Mouse (Mus musculus) adrenal gland, postnatal 10 days (tissue): ENCODE data around the gene Dph7. TPM values are rescaled to one million over a fixed set of nuclear protein-coding genes. Genes with fewer than 3 reads are reported as not detected.
A peak's percentile ranks its signal among the peaks of the same experiment; 100 is the strongest.

ENCODE experiments used
- DNase-seq: peaks from one replicate; pipeline ENCODE4 v3.0.0; 2021; ENCODE audit warnings: mixed read lengths
- long read RNA-seq, 2 experiments: library from polyadenylated mRNA; stranded (forward); transcript quantifications; one replicate each; pipeline ENCODE4 v2.0.0; 2021
- total RNA-seq, 2 experiments: library from RNA; stranded (reverse); gene quantifications; 2 replicates each; pipeline ENCODE4 v1.2.3; 2021

The Dph7 gene
- total RNA-seq: 10 to 100 TPM in 1 of 2 experiments, 1 to 10 TPM in 1; 10.0 to 16.0 TPM
- long read RNA-seq, experiment 1, transcript Dph7-201 (9 exons, 1,666 nt): major isoform, 9 of 22 reads
- long read RNA-seq, experiment 1, partial matches to known transcripts: 3 of 22 reads
- long read RNA-seq, experiment 1, other reads (novel, unspliced or antisense): 9 of 22 reads
- long read RNA-seq, experiment 2, partial matches to known transcripts: 0 of 4 reads
- long read RNA-seq, experiment 2, other reads (novel, unspliced or antisense): 2 of 4 reads

DNA sequence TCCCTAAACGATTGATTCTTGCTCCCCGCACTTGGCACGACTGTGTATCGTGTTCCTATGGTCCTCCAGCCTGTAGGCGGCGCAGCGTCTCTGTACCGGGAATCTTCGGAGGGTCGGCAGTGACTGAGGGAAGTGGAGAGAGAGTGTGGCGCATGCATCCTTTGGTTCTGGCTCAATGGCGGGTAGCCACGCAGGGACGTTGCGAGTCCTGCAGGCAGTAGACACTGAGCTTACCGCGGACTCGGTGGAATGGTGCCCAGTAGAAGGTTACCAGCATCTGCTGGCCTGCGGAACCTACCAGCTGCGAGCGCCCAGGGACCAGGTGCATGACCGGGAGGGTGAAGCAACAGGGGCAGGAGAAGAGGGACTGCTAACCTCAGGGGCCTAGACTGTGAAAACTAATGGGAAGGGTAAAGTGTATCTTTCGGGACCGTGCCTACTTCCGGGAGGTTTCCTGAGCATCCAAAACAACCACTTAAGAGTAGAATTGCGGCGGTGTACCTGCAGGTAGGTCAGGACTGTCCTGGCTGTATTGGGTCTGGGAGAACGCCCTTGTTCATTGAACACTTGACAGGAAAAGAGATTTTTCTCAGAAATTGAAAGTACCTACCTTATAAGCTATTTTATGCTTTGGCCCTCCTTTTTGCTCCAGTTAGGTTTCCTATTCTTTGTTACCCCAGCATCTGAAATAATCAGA, at the start of gene Dph7:
Gene Dph7 (plus strand): TSS at position 97 of the 697 bp plus-strand sequence.
- DNase-seq: peak; percentile 89

DNA sequence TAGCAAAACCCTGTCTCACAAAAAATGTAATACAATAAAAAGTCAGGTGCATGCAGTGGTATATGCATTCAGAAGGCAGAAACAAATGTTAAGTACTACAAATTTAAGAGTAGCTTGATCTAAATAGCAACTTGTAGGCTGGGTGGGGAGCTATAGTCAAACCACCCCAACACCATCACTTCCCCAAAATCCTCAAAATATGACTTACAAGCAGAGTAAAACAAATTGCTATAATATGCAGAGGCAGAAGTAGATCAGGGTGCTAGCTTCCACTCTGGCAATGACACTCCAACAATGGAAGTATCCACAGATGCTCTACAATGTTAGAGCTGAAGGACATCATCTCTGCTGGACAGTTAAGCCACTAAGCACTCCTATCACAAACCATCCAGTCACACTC, 49.6 kb upstream of the Dph7 start:
- no peak for DNase-seq

DNA sequence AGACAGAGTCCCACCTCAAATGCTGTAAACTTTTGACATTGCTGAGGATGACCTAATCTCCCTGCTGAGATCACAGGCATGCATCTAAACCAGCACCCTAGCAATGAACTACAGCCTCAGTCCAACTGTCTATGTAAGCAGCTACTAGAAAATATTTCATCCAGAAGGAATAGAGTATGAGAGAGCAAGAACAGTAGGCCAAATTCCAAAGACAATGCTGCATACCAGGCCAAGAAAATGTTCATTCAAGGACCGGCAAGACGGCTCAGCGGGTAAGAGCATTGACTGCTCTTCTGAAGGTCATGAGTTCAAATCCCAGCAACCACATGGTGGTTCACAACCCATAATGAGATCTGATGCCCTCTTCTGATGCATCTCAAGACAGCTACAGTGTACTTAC, 47.4 kb upstream of the Dph7 start:
- no peak for DNase-seq

DNA sequence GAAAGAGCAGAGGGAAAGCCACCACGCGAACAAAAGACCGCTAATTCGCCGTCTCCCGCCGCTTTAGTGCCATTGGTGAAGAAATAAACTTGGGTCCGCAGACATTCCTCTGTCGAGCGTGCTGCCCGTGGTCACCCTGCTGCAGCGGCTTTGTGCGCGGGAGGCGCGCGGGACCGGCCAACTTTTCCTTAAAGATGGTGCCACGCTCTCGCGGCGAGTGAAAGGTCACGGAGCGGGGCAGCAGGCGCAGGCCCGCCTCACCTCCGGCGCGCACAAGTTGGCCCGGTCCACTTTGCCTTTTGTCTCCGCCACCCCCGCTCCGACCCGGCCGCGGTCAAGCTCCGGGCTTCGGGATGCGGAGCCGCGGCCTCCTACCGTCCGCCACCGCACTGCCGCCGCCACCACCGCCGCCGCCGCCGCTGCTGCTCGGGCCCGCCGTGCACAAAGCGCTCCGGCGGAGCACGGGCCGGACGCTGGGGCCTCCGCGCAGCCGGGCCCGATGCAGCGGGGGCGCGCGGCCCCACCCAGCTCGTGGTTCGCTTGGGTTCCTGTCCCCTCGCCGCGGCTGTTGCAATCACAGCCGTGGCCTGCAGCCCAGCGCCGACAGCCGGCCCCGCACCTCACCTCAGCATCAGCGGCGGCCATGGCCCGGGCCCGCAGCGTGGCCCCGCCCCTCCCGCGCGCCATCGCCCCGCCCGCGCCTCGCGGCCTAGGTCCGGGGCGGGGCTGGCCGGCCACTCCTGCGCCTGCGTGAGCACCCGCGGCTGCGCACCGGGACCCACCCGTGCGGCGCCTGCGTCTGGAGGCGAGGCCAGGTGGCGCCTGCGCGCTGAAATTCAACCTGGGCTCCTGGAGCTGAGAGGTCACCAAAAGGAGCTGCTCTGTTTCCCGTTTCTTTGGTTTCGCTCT, 43.0 kb upstream of the Dph7 start, which contains the start of gene Ehmt1:
Gene Ehmt1 (minus strand): TSS at position 685 of the 909 bp plus-strand sequence.
- peak; percentile 97 for DNase-seq

DNA sequence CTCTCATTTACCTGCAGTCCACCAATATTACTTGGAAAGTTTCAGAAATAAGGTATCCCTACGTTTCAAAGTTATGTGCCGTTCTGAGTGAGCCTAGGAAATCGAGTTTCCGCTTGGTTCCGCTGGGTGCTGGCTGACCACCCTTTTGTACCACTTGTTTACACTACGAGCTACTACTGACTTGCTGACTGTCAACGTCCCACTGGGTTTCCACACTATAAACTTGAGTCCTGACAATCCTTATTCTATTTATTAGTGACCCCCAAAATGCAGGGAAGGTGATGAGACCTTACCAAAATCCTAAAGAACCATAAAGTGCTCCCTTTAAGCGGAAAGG, 42.4 kb upstream of the Dph7 start:
- no peak for DNase-seq

DNA sequence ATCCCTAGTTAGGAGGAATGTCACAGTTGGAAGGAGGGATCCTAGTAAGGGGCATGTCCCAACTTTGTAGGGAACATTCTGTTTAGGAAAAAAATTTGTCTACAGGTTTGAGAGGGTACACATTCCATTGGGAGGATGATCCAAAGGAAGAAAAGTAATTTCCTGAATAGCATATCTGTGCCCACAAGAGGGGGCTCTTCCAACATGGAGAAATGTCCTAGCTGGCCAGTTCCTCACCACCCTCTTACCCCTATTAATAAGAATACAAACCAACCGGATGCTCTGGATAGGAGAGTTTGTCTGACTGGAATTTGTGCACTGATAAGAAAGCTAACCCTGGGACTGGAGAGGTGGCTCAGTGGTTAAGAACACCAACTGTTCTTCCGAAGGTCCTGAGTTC, 38.6 kb upstream of the Dph7 start:
- peak; percentile 33 for DNase-seq

DNA sequence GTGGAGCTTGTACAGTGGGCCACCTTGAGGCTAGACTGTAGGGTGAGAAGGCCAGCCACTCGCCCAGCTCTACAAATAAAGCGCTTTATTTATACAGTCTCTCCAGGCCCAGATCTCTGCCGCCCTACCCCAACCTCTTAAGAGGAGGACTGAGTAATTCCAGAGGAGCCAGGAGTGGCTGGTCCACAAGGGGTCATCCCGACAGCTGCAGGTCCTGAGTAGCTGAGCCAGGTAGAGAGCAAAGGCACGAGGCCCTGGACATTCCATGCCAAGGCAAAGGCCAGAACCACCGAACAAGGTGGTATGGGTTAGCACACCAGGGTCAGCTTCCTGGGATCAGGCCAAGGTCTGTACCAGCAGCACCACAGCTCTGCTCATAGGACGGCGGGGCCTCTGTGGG, 36.9 kb upstream of the Dph7 start:
- DNase-seq: no peak

DNA sequence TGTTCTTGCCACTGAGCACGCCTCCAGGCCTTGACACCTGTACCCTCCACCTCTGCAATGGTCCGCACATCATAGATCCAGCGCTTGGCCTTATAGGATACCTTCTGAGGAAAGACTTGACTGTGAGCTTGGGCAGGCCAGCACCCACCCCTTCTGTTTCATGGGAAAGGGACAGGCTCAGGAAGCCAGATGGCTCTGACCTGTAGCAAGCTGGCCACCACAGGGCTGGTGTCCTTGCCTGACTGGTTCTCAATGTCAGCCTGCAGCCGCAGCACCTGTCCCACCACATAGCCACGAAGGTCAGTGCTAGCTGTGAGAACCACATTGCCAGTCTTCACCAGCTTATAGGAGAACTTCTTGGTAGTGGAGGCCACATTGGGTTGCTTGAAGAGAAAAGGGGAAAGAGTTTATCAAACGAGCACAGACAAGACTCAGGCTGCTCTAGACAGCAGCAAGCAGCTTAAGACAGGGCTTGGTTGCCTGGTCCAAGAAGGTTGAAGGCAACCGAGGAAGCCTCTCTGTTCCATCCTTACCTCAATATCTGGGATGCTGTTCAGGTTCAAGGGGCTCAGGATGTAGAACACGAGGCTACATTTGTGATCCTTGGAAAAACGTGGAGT, 35.7 kb upstream of the Dph7 start:
- no peak for DNase-seq

DNA sequence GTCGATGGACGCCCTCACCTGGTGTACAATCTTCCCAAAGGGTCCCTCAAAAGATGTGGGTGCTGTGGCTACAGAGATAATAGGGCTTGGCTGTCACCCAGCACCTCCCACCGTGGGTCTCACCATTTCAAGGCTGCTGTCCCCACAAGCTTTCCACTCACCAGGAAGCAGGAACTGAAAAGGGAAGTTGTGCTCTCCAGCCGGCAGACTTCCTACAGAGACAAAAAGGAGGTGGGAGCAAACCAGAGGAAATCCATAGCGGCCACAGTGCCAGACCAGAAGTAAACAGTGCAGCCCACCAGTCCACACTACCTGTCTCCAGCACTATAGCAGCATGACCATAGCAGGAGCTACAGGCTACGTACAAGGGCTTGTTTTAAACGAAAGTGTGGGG, 35.2 kb upstream of the Dph7 start:
- no peak for DNase-seq

DNA sequence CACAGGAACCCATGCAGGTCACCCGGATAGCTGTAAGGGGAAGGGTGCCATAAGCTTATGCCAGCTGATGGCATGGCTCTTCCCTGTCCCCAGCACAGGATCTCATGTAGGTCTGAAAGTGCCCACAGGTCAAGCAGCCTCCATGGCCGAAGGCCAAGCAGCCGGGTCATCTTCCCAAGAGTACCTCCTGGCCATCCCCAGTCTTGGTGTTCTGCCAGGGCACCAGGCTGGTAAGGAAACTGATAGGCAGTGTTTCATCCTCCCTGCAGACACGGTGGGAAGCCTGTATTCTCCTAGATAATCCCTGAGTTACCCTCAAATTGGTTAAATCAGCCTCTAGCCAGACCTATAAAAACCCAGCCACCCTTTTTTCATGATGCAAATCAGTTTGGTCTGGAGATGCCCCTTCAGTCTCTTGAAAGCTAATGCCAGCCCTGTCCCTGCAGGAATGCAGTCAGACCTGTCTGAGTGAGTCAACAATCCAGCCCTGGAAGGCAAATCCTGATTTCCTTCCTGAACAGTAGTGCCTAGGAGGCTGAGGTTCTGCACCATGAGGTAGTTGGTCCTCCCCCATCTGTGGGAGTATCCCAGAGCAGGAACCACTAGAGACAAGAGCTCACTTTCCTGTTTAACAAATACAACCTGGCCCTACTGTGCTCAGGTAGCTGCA, 34.3 kb upstream of the Dph7 start:
- DNase-seq: peak; percentile 44

DNA sequence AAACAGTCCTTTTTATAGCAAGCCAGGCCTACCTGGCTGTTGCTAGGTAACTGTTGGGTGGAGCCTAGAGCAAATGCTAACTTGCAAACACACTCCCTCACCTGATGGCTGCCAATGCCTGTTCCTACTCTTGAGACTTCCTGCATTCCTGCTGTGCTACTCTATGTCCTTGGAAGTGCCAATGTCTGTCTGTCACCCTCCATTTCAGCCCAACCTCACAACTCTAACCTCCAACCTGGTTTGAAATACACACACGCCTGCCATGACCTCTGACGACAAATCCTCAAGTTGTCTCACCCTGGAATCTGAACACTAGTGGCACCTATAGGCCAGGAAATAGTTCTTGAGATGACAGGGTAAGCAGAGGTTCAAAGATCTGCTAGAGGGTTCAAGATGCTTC, 33.1 kb upstream of the Dph7 start:
- no peak for DNase-seq

DNA sequence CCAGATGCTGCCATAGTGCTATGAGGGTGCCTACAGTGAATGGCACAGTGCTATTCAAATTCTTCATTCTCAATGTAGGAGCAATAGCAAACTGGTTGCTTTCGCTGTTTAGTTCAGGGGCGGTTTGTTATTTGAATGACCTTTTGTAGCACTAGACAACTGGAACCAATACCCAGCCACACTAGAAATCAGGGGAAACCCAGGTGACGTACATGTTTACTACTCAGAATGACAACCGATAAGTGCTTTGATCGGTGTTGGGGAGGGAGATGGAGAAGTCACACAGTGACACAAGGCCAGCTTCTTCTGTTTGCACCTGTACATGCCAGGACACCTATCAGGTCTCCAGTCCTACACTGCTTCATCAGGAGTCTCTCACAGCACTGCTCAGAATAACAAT, 32.6 kb upstream of the Dph7 start:
- DNase-seq: no peak

DNA sequence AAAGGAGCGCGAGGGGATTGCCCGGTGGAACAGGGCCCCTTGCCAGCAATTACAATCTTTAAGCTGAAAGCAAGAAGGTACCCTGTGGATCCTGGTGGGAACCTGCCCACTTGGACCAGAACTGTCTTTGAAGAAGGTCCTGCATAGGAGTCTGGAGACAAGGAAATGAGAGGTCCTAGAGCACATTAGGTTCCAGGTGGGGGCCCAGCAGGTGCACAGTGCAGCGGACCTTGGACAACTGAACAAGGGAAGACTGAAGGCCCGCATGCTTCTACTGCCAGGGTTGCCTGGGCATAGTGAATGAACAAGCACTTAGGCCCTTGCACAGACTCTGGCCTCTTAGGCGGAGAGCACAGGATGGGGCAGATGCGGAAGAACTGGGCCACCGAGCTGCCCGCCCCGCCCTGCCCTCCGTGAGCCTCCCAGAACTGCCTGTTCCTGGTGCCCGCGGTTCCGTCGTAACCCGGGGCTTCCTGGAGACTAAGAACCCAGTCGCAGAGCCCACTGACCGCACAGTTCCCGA, 27.7 kb upstream of the Dph7 start:
- no peak for DNase-seq

DNA sequence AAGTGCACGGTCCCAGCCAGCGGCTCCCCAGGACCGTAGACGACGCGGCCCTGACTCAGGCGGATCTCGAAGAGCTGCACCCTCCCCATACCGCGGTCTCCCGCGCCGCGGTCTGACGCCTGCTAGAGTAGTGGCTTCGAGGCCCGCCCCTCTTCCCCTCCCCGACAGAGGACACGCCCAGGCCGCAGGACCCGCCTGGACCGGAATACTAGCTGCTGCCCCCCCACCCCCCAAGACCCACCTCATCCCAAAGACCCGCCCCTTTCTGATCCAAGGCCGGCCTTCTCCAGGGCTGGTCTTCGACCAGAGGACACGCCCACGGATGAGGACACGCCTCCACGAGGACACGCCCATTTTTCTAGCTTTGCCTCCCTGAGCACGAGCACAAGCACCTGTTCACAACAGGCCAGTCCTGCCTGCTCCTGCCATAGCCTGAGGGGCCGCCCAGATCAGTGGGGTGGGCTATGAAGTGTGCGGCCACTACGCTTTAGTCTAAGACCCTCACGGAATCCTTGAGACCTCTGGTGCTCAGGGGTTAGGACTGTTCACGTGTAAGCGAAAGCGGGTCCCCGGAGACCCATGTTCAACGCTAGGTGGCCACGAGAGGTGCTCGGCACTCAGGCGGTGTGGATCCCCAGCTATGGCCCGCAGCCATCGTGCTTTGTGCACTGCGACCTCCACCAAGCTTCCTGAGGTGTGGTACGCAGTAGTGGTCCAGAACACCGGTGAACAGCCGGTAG, 27.0 kb upstream of the Dph7 start, which contains the start of gene Arrdc1:
Gene Arrdc1 (minus strand): TSS at position 196 of the 740 bp plus-strand sequence.
- peak; percentile 95 for DNase-seq

DNA sequence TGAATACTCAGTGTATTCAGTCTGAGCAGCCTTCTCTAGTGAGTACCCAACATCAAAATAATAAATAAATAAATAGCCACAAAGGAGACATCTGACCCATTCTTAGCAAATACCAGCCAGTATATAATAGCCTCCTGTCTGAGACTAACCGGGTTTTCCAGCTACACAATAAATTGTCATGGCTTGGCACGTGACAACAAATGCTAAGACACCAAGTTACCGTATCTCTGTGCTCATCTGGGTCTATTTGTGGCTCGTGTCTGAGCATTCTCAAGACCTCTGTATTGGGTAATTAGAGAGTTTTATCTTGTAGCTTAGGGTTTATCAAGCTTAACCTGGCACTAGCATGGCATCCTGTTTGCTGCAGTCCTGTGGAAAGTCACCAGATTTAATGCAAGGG, 20.1 kb upstream of the Dph7 start:
- DNase-seq: no peak

DNA sequence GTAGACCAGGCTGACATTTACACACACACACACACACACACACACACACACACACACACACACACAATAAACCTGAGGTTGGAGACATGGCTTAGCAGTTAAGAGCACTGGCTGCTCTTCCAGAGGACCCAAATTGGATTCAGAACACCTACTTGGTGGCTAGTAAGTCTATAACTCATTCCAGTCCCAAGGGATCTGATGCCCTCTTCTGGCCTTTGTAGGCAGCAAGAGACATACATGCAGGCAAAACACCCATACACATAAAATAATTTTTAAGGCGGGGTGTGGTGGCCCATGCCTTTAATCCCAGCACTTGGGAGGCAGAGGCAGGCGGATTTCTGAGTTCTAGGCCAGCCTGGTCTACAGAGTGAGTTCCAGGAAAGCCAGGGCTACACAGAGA, 17.9 kb upstream of the Dph7 start:
- DNase-seq: peak; percentile 31

DNA sequence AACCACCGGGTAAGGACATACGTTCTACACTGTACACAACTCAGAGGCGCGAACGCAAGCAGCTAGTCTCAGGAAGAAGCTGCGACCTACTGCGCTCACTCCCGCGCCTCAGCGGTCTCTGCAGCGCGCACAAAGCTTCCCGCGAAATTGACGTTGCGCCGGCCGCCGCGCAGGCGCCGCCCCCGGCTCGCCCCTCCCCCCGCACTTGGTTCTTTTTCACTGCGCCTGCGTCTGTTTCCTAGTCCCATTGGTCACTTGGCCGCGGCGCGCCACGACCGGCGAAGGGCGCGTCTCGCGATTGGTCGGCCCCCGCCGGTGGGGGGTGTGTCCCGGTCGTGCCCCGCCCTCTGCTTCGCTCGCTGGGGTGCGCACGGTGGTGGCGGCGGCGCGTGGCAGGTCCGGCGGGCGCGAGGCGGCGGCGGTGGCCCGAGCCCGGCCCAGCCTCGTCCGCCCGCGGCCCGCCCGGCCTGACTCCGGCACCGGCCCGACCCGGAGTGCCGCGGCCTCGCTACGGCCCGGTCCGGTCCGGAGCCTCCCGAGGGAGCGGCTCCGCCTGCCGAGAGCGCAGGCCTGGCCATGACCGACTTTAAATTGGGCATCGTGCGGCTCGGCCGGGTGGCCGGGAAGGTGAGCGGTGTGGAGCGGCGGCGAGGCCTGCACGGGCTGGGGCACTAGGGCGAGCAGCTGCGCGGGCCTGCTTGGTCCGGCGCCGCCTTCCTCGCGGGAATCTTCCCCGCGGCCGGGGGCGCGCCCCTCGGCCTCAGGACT, 12.6 kb upstream of the Dph7 start, which contains the start of gene Zmynd19:
Gene Zmynd19 (plus strand): TSS at position 372 of the 768 bp plus-strand sequence.
- DNase-seq: peak; percentile 100

DNA sequence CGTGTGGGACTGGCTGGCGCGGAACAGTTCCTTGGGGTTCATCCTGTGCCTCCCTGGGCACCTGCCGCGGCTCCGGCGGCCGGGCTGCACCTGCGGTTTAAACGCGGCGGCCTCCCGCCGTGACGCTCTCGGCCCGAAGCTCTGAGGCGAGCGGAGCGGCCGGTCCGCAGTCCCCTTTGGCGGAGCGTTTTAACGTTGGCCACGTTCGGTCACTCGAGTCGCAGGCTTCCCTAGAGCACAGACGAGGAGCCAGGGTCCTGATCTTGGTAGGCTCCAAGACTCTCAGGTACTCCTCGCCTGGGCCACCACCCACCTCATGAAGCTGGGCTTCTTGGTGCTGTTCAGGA, 12.0 kb upstream of the Dph7 start:
- DNase-seq: no peak

DNA sequence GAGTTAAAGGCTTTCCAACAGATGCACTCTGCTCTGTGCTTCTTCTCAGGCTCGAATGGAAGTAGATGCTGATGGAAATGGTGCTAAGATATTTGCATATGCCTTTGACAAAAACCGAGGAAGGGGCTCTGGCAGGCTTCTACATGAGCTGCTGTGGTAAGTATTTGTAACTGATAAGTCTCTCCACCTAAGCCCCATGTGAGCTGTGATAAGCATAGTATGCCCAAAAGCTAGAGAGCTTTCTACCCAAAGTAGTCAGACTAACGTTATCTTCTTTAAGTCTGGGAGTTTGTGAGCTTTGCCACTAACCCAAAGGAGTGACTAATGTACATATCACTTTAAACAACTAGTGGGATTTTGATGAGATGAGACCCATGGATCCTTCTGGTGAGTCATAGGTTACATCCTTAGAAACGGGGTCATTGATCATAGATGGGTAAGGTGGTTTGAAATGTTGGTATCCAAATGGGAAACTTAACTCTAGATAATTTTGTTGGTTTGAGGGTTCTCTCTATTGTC, 9.6 kb upstream of the Dph7 start:
- no peak for DNase-seq

DNA sequence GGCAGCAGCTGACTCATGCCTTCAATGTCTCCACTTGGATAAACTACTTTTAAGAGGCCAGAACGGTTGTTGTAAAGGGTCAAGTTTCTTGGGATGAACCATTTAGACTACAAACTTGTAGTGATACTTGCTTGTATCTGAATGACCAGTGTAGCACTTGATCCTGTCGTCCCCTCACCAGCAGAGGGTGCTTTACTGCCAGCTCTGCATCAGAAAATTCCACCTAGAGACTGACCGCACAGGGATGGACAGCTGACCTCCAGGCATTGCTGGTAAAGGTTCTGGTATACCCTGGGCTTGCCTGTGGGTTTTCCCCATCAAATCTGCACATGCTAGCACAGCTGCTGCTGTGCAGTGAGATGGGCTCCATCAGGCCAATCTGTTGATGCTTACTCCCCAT, 1.3 kb upstream of the Dph7 start:
- peak; percentile 49 for DNase-seq
